Mouse (Mus musculus): ENCODE data around the gene Galp.

DNA sequence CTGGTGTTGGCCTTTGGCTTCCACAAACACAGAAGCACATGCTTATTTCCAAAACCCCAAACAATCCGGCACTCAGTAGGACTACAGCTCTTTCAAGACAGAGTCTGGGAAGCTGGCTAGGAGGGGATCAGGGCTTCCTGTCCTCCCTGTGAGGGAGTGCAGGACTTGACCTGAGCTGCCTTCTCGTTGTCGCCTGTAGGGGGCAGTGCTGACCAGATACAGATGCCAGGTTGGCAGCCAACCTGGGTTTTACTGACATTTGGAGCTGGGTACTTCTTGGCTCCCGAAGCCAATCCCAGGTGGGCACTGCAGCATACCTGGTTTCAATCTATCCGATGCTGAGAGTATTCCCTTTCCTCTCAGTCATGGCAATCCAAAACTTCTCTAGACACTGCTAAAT, 16.3 kb downstream of the Galp start:
- TF ChIP-seq CTCF (IDR thresholded peaks at IDR 0.05; ENCODE audit: insufficient read depth, low read length) (peak; percentile 78), POLR2A (IDR thresholded peaks at IDR 0.05; ENCODE audit: borderline replicate concordance, extremely low read depth, low read depth, low read length) (no peak)
